Mouse (Mus musculus): ENCODE measurements at regions not wholly inside any gene's neighbourhood (a gene's known extent, or its start where the extent isn't known, plus 50 kb on each side); places are given as distances from the start of the nearest gene placed in this dataset.

- peak; percentile 100 for DNase-seq (ENCODE audit: low spot score)
Measured at GRCm38 (mm10) chr15:85634322-85635141, 52.3 kb upstream of the Wnt7b start.

DNA sequence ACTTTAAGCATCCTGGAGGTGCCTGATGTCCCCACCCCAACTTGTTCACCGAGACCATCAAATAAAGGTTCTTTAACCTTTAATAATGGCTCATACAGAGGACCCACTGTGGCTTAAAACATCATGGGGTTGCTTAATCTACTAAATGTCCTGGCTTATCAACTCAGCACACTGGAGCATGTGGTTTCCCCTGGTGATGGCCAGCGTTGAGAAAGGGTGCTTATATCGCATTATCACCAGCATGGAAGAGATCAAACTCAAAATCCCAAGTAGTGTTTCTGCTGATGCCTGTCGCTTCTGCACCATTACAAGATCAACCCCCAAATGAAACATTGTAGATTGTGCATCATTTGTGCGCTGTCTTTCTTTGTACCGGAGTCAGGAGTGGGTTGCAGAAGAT lies 53.2 kb upstream of the Wnt7b start:
- DNase-seq (ENCODE audit: low spot score): no peak

DNA sequence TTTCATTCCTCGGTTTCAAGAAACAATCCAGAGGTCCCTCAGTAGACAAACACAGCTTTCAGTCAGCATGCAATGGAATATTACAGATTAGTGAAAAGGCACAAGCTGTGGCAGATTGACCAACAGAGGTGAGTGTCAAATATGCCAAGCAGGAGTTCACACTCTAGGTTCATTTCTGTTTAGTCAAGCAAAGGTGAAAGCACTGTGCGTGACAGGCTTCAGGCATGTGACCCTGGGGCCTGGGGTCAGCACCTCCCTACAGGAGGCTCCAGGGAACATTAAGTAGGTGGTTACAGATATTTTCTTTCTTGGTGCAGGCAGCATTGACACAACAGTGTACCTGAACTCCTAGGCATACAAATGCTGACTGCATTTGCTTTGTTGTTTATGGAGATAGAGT lies 57.3 kb upstream of the Wnt7b start:
- no peak for DNase-seq (ENCODE audit: low spot score)

GRCm38 (mm10) chr15:85641120-85642080 lies 59.1 kb upstream of the Wnt7b start:
- peak; percentile 45 for DNase-seq (ENCODE audit: low spot score)

- DNase-seq (ENCODE audit: low spot score): peak; percentile 35
Measured at GRCm38 (mm10) chr15:85645396-85645795, 63.1 kb upstream of the Wnt7b start.

GRCm38 (mm10) chr15:85645971-85646638 lies 63.8 kb upstream of the Wnt7b start:
- DNase-seq (ENCODE audit: low spot score): peak; percentile 77

GRCm38 (mm10) chr15:85646639-85647277 lies 64.5 kb upstream of the Wnt7b start:
- no peak for DNase-seq (ENCODE audit: low spot score)

DNA sequence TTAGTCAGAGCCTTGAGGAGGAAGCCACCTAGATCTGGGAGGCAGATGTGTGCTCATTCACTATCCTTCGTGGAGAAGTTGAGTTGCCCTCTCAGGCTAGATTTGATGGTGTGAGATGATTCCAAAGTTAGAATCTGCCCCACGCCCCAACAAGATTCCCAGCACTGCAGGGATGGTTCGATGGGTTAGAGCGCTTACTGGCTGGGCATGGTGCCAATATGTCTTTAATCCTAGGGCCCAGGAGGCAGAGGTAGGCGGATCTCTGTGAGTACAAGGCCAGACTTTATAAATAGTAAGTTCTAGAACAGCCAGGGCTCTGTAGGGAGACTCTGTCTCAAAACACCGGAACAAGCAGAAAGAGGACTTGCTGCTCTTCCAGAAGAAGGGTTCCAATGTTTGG lies 65.3 kb upstream of the Wnt7b start:
- DNase-seq (ENCODE audit: low spot score): no peak

- no peak for DNase-seq (ENCODE audit: low spot score)
Measured at GRCm38 (mm10) chr15:85650241-85650640, 68.0 kb upstream of the Wnt7b start.

DNA sequence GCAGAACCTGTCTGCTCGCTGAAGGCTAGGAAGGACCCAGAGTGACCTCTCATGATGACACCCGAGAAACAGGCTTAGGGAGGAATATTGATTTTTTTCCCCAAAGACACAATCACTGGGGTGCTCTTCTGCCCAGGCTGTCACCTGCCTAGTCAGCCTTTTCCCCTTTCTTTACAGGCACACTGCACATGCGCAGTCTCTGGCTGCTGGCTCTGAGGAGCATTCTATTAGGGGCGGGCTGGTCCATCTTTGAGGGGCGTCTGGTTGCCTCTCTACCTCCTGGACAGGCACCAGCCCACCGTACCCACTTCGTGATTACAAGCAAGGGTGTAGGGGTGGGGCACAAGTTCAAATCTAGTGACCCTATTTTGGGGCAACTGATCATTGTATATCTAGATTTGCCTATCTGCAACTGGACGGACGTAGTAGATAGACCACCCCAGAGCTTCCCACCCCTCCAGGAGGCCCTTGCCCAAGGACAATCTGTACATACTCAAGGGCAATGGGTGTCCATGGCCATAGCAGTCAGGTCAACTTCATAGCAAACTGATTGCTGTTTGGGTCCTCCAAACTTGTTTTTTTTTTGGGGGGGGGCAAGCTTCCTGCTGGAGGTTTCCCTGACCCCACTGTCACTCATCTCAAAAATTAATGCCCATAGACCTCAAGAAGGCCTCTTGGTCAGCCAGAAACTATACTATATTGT lies 69.6 kb upstream of the Wnt7b start:
- no peak for DNase-seq (ENCODE audit: low spot score)

DNA sequence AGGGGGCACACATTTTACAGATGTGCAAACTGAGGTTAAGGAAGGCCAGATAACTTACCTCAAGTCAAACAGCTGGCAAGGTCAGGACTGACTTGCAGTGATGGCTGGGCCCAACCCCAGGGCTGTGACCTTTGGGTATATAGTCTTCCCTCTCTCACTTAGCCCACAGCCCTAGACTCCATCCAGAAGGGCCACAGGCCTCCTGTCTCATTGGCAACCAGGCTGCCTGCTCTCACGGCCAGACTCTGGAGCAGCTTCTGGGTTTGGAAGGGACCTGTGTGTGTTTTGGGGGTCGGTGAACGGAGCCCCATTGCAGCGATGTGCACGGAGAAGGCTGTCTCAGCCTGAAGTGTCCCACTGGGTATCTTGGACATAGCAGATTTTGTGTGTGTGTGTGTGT lies 70.2 kb upstream of the Wnt7b start:
- no peak for DNase-seq (ENCODE audit: low spot score)

- DNase-seq (ENCODE audit: low spot score): peak; percentile 46
Measured at GRCm38 (mm10) chr15:85652871-85653337, 70.6 kb upstream of the Wnt7b start.

GRCm38 (mm10) chr15:85653421-85654401 lies 71.4 kb upstream of the Wnt7b start:
- DNase-seq (ENCODE audit: low spot score): peak; percentile 83

GRCm38 (mm10) chr15:85654791-85655190 lies 72.5 kb upstream of the Wnt7b start:
- DNase-seq (ENCODE audit: low spot score): no peak

DNA sequence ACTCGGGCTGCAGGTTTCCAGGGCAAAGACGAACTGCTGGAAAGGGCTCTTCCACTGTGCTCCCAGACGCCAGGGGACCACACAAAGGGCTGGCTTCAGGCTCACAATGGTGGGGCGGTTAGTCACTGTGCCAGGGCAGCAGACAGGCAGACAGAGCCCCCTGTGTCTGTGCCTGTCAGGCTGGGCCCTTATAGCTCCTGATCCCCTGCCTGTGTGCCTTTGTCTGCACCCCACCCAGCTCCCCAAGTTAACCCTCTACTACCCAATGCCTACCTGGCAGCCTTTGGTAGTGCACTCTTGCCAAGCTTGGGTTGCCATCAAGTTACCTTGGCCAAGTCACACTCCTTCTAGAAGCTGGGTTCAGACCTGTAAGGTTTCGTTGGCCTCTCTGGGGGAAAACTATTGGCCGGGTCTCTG lies 73.5 kb upstream of the Wnt7b start:
- no peak for DNase-seq (ENCODE audit: low spot score)

GRCm38 (mm10) chr15:85656852-85657251 lies 74.6 kb upstream of the Wnt7b start:
- no peak for DNase-seq (ENCODE audit: low spot score)

GRCm38 (mm10) chr15:85657441-85657989 lies 75.2 kb upstream of the Wnt7b start:
- no peak for DNase-seq (ENCODE audit: low spot score)

DNA sequence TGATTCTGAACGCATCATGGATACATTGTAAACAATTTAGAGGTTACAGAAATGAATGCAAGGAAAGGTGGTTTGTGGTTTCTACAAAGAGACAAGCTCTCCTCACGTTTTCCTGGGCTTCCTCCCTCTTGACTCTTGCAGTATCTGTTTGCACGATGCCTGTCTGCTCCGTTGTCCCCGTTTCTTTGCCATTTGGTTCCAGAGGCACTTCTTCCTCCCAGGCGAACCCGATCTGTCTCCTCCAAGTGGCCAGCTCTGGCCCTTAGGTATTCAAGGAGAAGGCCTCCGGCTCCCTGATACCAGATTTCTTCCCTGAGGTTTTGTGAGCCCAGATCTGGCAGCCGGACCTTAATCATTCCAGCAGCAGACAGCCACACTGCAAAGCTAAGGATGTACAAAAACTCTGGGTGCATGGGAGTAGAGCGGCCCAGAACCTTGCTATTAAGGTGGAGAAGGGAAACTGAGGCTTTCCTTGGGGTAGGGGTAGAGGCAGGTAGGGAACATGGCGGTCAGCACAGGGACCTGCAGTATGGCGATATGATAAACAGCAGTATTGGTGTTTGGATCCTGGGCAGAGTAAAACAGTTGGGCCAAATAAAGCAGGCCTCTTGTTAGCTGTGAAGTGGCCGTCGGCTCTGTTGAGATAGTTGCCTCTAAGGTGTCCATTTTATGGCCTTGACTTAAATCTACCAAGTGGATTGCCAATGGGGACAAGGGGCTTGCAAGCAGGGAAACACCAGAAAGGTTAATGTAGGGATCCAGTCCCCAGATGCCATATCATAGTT lies 76.0 kb upstream of the Wnt7b start:
- DNase-seq (ENCODE audit: low spot score): no peak

Measured in urinary bladder, postnatal 14 days (tissue).